Mouse (Mus musculus) frontal cortex, postnatal 36 days (tissue): Measurements from ENCODE around the gene Mms19.
"Not testable (repeated sequence)": the region's sequence is repeated elsewhere in the genome, so short reads cannot be mapped to it uniquely, and the experiment has no call there.

Source experiments
- DNase-seq, 2 experiments: peaks; one replicate each; pipeline ENCODE4 v3.0.0; 2022; ENCODE audit warnings: low spot score in 2 of 2

Gene Mms19

DNA sequence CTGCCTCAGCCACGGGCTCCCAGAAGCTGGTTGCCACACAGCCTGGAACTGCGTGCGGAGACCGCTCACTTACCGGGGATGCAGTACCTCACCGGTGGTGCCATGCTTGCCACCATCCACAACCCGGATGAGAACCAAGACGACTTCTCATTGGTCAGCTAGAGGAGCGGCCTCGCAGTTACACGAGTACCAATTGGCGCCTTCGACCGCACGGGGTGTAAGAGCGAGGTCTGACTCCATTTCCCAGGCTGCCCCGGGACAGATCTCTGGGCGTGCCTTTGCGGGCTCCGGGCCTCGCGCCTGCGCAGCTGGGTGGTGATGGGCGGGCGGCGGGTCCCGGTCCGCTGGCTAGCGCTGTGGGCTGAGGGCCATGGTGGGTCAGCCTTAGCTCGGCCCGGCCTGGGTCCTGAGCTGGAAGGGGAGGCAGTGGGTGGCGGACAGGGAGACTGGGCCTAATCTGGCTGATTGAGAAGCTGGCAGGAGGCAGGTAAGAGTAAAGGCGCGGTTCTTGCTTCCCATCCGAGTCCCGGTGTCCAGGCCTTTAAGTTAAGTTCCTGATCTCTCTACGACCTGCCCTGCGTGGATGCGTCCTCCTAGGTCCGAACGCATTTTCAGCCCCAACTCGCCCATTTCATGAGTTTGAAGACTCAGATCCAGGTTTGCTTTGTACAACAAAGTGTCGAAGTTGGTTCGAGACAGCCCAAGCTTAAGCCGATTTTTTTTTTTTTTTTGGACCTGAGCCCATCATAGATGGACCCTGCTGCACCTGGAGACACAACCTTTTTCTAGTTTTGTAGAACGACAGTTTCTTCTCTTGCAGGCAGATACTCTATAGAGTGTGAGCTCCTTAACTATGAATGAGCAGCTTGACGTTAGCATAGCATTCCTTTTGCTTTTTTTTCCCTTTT is 47.5 kb downstream of the Mms19 start, which contains the start of the genes Exosc1 and Zdhhc16:
Gene Exosc1 (minus strand): TSS at position 245 of the 908 bp plus-strand sequence.
Gene Zdhhc16 (plus strand): TSS at position 302 of the 908 bp plus-strand sequence.
- peak; percentile 99 to 100 for DNase-seq

DNA sequence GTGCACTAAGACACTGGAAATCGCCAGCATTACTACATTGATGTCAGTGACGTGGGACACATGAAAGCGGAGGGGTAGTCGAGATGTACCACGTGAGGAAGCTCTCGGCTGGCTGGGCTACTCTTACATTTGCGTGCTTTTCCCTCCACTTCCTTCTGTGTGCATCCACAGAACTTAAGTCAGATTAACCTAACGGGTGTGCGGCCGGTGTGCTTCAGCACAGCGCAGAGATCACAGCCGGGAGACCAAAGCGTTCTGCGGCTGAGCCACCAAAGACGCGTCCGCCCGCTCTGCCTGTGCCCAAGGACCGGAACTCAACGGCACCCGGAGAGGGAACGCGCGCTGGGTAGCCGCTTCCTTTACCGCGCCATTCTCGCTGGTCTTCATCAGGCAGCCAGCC is 48.3 kb downstream of the Mms19 start:
- DNase-seq = no peak

DNA sequence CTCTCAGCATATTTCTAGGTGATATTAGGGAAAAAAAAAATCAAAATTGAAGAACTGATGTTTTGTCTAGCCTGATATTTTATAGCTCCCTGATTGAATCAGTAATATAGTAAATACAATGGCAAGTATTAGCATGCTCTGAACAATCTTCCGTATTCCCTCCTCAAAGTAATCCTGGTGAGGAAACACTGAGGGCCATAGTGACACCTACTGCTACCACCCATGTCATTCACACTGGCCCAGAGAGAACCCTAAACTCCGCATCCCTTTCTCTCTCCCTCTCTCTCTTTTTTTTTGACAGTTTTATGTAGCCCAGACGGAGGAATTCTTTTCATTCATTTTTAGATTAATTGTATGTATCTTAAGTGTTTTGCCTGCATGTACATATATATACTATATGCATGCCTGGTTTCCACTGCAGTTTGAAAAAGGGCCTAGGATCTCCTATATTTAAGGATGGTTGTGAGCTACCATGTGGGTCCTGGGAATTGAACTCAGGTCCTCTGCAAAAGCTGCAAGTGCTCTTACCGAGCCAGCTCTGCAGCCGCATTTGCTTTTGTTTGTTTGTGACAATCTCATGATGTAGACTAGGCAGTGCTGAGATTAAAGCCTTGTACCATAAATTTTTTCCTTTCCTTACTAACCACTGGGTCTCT is 60.4 kb downstream of the Mms19 start:
- no peak for DNase-seq

DNA sequence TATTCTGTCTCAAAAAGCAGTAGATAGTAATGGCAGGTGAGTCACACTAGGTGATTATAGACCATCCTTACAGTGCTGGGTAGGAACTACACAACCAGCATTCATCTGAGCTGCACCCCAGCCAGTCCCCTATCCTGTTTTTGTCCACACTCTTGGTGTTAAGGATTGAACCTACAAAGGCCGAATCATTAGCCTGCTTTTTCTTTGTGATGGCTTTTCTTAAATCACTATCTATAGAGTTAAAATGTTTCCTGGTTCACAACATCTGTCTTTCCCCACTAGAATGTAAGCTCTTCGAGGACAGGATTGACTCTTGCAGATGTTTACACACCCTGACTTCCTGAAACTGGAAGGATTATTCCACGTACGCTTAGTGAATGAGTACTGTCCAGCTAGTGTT is 61.5 kb downstream of the Mms19 start:
- no peak for DNase-seq

DNA sequence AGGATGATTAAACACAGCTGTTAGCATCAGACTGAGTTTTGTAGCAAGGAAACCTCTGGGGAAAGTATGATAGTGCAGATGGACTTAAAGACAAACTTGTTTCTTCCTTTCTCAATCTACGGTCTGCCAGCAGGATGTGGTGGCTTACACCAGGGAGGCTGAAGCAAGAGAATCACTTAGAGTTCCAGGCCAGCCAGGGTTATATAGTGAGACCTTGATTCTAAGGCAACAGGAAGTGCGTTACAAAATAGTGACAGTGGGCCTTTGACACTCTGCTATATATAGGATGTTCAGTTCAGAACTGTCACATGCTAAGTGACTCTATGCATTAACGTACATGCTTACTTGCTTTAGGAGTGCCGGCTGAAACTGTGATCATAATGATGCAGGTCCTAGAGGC is 64.1 kb downstream of the Mms19 start:
- no peak for DNase-seq

DNA sequence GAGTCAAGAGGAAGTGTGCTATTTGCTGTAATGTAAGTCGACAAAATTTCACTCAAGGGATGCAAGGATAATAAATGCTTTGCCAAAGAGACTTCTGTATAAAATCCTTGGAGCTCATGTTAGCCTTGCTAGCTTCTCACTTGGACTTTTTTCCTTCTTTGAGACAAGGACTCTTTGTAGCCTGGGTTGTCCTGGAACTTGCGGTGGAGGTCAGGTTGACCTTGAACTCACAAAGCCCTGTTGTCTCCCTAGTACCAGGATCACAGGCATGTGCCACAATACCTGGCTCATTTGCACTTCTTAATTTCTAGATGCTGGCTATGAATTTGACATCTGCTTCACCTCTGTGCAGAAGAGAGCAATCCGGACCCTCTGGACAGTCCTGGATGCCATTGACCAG is 65.7 kb downstream of the Mms19 start:
- no peak for DNase-seq

DNA sequence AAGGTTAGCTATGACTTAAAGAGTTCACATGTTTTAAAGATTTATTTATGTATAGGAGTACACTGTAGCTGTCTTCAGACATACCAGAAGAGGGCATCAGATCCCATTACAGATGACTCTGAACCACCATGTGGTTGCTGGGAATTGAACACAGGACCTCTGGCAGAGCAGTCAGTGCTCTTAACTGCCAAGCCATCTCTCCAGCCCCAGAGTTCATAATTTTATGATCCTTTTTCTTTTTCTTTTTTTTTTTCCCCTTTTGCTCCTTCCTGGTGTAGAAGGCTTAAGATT is 66.4 kb downstream of the Mms19 start:
- DNase-seq = not testable (repeated sequence)

DNA sequence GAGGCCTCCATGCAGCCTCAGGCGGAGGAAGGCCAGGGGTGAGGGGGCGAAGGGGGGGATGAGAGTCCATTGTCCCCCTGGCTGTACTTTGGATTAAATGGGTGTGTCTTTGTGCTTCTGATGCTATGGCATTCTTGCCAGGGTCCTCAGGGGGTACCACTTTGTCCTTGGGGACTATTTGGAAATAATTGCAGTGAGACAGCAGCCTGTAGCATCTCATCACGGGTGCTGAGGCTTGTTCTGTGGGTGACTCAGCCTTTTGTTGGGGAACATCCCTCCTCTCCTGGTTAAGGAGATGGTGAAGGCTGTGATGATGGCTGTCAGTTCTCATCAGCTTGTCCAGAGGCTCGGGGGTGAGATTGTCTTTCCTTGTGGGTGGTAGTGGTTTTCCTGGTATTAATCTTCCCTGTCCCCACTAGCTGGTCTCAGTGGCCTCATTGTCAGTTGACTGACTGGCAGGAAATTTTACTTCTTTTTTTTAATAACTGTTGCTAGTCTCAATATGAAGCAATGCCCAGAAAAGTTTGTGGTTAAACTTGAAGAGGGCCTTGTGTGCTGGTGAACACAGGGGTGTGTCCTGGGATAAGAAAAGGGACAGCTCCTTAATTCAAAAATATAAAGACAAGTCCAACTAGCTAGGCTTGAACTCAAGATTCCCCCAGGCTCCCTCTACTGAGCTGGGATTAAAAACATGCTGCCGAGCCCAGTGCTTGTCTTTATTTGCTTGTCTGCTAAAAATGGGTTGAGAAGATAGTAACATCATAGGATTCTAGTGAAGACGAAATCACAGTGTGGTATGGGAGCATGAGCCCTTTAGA is 67.0 kb downstream of the Mms19 start:
- DNase-seq = no peak

DNA sequence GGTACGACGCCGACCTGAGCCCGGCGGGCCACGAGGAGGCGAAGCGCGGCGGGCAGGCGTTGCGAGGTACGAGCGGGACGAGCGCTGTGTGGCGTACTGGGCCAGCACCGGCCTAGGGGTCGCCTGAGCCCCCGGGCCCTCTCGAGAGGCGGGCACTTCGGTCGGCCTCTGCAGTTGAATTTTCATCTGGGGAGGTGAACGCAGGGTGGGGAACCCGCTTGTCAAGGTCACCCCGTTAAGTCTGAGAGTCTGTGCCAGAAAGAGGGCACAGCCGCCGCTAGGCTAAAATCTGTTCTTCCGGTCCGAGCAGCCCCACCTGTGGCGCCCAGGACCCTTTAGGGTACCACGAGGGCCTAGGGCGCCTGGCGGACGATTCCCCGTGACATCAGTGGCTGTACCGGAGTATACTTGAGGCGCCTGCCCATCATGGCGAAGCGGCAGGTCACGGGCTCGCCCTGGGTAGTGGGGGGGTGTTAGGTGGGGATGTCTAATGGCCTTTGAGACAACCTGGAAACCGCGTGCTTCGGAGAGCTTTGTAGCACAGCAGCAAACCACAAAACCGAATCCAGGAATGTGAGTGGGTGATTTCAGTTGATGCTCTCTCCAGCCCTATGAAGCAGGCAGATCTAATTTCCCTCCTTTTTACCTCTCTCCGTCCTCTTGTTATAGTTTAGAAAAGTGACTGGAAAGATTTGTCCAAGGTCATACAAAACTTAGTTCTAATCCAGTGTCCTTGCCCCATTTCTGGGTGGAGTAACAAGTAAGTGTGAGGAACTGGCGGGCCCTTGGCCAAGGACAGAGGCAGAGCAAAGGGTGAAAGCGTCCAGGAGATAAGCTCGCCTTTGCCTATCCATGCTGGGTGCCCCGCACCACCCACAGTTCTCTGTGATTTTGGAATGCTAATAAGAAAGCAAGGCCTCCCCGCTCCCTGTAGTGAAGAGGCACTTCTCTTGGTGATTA is 68.6 kb downstream of the Mms19 start:
- DNase-seq = peak in 1 of 2 experiments; percentile 30

DNA sequence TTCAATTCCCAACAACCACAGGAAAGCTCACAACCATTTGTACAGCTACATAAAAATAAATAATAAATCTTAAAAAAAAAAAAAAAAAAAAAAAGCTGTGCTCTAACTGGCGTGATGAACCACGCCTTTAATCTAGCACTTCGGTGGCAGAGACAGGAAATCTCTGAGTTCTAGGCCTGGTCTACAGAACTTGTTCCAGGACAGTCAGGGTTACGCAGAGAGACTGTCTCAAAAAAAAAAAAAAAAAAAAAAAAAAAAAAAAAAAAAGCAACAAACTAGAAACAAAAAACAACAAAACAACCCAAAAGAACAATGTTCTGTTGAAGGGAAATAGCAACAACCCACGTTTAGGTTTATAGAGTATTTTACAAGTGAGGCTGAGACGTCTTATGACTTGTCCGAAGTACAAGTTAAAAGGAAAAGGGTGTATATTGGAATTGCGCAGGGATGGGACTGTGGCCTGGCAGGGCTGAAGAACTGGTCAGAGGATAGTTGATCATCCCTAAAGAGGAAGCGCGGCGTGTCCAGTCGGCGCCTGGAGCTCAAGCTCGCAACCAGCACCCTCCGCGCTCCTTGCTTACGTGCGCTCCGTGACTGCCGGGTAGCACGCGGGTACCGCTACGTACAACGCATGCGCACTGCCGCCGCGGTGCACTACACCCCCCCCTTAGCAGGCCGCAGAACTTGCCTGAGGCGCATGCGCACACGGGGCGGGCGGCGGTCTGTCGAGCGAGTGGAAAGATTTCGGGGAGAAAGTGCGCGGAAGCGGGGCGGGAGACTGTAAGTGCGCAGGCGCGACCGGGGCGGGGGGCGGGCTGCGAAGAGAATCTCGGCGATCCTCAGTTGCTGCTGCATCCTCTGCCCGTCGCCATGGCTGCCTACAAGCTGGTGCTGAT is 69.5 kb downstream of the Mms19 start, which contains the start of gene Pgam1:
Gene Pgam1 (plus strand): TSS at position 746 of the 896 bp plus-strand sequence.
- peak; percentile 94 to 95 for DNase-seq

DNA sequence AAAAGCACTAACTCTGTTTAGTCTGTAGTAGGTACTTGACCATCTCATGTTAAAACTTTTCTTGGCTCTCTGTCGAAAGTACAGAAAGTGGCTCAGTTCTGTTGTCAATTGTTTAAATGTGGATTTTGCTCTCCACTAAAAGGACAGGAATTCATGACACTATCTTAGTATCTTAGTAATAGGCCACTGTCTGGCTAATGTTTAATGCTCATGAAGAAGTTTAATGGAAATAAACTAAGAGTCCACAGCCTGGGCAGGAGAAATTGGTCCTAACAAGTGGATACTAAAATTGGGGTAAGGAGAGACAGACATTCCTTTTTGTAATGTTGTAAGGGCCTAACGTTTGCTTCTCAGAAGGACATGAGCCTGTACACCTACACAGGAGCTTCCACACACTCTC is 70.6 kb downstream of the Mms19 start:
- DNase-seq = no peak

DNA sequence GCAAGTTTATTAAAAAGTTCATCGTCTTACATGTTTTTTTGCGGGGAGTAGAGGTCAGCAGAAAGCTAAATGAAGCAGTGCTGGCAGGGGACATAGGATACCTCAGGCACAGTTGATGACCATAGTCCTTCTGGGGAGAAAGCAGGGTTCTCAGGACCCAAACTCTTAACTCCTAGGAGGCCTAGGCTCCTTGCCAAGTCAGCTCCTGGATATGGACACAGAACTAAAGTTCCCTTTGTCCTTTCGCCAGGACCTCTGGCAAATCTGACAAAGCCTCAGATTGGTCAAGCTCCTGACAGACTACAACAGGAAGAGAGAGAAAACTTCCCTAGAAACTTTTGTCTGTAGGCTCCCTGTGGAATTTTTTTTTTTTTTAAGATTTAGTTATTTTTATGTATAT is 72.2 kb downstream of the Mms19 start:
- DNase-seq = no peak

DNA sequence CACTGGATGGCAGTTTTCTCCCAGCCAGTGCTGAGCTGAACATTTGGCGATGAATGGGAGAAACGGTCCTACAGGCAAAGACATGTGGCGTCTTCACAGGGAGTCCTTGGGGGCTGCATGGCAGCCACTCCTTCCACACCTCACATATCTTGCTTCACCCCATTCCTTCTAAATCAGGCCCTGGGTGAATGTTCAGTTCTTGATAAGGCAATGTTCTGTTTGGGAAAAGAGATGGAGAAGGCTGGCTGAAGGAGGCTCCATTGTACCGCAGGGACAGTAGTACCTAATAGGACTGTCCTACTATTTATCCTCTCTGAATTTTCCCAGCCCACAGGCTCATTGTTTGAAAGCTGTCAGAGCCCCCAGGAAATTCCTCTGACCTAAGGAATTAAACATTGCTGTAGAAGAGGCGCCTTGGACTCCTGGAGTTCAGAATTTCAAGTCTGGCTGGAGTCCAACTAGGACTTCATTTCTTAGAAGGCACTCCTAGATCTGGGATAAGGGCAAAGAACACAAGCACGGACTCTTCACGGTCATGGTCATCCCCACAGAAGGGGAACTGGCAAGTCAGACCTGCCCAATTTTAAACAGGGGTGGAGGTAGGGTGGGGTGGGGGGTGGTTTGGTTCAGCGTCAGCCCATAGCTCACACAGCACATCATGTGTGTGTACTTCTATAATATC is 73.7 kb downstream of the Mms19 start:
- no peak for DNase-seq

DNA sequence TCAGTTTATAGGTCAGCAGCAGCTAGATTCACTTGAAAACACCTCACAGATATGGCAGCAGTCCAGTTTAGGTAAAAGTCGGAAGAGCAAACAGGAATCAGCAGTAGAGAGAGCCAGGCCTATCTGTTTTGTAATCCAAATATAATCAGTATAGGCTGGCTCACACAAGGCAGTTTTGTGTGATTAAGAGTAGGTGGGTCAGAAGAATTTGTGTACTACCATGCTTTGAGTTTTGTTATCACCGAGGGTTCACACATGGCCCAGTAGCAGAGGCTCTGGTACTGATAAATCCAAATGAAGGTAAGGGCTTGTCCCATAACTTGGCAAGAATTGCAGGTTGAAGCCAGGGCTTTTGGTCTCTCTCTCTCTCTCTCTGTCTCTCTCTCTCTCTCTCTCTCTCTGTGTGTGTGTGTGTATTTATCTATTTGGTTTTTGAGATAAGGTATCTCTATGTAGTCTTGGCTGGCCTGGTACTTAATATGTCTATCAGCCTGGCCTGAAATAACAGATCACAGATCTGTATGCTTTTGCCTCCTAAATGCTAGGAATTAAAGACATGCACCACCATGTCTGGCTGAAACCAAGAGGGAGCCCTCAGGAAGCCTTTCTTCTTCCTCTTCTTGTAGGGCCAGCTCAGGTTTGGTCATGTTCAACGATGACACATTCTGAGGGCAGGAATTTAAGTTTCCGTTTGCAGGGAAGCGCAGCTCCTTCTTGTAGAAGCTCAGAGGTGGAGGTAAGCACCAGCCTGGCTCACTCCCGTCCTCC is 74.5 kb downstream of the Mms19 start:
- no peak for DNase-seq

DNA sequence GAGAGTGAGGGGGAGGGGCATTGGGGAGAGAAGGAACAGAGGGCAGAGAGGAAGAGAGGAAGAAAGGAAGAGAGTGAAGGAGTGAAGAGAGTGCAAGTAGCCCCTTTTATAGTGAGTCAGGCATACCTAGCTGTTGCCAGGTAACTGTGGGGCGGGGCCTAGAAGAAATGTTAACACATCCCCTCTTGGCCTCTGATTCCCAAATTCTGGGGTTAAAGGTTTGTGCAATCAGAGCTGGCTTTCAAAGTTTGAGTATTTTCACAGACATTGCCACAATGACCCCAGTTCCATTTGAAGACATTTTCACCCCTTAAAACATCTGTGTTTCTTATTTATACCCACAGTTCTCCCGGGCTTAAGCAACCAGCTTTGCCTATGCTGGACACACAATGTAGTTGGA is 75.7 kb downstream of the Mms19 start:
- DNase-seq = no peak

DNA sequence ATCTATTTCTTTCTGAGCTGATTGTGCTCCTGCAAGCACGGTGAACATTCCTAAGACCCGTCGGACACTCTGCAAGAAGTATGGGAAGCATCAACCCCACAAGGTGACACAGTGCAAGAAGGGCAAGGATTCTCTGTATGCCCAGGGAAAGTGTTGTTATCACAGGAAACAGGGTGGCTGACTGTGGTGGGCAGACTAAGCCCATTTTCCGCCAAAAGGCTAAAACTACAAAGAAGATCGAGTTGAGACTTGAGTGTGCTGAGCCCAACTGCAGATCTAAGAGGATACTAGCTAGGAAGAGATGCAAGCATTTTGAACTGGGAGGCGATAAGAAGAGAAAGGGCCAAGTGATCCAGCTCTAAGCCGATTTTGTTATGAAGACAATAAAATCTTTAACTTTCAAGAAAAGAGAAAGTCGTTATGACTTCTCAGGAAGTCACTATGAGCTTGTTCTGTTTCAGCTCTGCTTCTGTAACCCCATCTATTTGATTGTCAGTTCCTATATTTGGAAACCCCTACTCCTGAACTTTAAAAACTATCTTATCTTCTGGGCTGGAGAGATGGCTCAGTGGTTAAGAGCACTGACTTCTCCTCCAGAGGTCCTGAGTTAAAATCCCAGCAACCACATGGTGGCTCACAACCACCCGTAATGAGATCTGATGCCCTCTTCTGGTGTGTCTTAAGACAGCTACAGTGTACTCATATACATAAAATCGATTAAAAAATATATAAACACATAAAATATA is 77.9 kb downstream of the Mms19 start:
- DNase-seq = no peak

DNA sequence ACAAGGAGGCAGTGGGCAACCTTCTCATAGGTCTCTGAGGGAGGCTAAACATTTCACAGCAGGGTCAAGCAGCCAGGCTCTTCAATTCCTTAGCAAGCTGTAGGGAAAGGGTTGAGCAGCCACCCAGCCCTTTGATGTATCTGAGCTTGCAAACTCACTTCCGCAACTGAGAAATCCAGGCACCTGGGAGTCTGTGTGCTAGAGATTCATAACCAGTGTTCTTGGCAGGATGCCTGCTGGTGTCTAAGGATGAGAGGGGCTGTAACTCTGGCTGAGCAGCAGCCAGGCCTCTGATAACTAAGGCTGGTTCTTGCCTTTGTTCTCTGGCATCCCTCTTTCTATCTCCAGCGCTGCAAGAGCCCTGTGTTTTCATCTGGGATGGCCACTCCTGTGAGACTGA is 79.3 kb downstream of the Mms19 start:
- DNase-seq = no peak

DNA sequence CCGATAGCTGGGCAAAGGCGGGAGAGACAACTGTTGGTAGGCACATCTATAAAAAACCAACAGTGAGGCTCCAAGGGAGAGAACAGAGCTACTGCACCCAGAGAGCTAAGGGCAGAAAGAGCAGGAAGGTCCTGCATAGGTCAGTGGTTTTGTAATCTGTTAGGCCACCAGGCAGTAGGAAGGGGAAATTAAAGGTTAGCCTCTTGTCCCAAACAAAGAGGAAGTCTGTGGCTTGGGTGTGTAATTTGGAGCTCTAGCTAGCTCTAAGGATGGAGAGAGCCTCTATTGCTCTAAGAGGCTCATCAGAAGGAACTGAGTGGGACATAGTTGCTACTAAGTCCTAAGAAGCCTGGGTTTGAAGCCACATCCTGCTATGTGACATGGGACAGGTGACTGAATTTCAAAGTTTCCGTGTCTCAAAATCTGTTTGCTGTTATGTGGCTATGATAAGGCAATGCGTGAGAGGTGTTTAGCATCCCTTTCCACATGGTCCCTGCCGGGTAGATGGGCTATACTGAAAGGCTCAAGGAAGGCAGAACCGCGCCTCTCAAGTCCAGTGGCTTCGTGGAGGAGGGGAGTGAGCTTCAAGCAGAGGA is 80.4 kb downstream of the Mms19 start:
- no peak for DNase-seq
